Mouse (Mus musculus): ENCODE results near the gene Rdh13.

The Rdh13 gene

DNA sequence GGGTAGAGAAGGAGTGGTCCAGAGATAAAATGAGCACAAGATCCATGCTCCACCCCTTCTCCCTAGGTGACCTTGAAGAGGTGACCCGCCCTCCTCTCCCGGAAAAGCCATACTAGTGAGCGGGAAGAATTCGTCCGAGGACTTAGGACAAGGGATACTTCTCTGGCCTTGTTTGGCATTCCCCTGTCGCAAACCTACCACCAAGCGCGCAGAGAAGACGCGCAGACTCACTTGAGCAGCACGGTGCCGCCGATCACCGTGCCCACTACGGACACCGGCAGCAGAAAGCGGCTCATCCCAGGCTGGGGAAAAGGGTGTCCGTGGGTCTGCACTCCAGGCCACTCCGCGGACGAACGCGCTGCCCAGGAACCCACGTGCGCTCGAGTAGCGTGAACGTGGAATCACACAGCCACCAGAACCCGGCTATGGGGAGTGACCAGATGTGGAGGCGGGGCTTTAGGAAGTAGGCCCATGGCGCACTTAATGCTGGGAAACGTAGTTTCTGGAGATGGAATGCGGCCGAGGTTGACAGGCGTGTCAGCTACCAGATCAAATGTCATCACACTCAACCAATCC, at the start of gene Rdh13:
Gene Rdh13, minus strand, starts transcription at position 434 of the 576 bp plus-strand sequence.
- peak; percentile 89 for DNase-seq (ENCODE audit: low read depth, low spot score)

DNA sequence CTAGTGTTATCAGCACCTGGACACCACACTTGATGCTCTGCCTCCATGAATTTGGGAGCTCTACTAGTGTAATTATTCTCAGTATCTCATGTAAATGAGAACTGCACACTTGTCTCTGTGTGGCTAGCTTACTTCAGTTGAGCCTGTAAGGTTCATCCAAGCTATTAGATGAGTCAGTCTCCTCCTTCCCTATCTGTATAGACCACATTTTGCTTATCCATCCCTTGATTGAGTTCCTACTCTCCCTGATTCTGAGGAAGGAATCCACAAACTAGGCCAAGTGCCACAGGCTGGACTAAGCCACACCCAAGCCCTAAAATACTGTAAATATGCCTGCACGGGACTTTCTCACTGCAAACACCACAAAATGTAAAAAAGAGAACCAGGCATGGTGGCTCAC, 48.5 kb upstream of the Rdh13 start:
- DNase-seq (ENCODE audit: low read depth, low spot score): no peak

DNA sequence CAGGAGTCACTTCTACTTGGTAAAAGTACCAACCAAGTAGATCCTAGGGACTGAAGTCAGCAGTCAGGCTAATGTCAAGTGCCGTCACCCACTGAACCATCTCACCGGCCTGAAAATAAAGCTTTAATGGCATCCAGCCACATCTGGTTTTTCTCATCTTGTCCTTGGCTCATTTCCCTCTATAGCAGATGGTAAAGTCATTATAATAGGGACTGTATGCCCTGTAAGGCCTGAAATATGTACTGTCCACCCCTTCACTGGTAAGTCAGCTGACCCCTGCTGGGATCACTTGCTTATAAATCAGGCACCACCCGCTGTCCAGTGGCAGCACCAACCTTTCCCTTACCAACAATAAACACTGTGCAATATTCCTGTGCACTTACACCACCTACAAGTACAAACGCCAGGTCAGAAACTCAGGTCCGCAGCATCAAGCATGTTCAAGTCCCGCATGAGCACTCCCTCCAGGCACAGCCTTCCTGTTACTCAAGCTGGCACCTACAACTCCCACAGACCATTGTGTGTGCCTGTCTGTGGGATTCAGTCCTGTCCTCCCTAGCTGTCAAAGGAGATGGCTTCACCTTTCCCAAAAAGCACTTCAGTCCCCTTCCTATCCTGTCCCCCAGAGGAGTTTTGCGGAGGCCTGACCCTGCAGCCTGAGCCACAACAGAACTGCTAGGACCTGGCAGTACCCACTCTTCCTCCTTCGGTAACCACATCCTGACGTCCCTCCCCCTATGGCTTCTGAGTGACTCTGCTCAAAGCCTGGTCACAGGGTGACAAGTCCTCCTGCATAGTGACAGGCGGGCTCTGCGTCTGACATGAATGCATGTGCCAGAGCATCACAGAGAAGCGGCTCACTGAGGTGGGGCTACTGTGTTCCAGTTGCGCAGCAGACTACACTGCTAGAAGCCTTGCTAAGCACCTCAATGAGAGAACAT, 47.1 kb upstream of the Rdh13 start:
- peak; percentile 55 for DNase-seq (ENCODE audit: low read depth, low spot score)

DNA sequence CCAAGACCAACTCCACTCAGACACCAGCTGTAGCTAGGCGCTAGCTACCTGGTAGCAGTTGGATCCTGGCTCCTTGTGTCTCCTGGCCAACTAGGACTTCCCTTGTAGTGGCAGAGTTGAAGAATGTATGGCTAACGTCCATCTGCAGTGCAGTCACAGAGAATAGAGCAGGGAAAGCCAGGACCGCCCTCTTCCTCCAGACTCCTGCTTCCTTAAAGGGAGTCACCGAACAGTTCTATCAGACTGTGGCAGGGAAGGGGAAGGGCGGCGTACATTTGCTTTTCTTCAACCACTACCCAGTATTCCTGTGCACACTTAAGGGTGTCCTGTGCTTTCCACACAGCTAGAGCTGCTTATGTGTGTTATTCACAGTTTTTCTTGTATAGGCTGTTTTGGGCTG, 45.9 kb upstream of the Rdh13 start:
- DNase-seq (ENCODE audit: low read depth, low spot score): no peak

DNA sequence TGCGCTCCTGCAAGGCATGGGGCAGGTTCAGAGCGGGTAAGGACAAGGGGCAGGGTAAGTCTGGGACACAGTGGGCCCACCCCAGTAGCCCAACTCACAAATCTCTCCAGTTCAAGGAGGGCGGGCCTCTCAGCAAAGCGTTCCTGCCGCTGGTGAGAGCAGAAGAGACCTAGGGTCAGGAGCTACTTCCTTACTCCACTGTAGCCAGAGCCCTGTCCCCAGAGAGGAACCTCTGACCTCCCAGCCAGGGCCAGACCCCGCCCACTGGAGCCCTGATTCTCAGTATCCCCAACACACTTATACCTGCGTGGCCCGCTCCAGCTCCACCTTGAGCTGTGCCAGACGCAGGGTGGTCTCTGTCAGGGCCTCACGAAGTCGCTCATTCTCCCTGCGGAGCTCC, 36.8 kb upstream of the Rdh13 start:
- DNase-seq (ENCODE audit: low read depth, low spot score): no peak

DNA sequence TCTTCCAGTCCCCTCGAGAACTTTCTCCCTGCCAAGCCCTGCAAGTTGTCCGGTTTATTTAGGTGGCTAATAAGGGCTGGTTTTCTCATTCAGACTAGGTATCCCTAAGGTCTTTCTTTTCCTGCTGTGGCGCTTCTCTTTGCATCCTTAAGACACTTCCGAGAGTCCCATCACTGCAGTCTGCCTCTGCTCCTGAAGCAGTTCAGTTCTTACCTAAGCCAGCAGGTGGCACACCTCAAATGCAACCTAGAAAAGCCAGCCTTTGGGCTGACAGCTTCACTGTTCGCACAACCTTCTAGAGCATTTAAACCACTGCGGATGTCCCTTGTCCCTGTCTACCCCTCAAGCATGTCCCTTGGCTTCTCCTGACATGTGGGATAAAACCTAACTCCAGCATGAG, 34.2 kb upstream of the Rdh13 start:
- no peak for DNase-seq (ENCODE audit: low read depth, low spot score)

DNA sequence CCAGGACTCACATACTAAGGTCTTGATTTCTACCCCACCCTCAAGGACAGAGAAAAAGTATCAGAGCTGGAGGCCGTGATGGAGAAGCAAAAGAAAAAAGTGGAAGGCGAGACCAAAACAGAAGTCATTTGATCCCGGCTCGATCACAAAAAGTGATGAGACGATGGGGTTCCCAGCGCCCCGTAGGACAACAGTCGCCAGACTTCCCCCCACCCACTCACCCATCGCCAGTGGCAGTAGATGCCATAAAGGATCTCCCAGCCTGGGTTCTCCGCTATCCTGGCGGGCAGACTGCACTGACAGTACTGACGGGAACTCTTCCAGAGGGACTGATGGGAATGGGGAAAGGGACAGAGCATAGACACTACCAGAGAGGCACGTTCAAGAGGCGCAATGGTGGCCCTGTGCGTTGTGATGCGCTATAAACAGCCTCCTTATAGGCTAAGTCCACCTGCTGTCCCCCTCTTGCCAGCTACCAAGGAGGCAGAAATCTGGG, 33.4 kb upstream of the Rdh13 start:
- no peak for DNase-seq (ENCODE audit: low read depth, low spot score)

DNA sequence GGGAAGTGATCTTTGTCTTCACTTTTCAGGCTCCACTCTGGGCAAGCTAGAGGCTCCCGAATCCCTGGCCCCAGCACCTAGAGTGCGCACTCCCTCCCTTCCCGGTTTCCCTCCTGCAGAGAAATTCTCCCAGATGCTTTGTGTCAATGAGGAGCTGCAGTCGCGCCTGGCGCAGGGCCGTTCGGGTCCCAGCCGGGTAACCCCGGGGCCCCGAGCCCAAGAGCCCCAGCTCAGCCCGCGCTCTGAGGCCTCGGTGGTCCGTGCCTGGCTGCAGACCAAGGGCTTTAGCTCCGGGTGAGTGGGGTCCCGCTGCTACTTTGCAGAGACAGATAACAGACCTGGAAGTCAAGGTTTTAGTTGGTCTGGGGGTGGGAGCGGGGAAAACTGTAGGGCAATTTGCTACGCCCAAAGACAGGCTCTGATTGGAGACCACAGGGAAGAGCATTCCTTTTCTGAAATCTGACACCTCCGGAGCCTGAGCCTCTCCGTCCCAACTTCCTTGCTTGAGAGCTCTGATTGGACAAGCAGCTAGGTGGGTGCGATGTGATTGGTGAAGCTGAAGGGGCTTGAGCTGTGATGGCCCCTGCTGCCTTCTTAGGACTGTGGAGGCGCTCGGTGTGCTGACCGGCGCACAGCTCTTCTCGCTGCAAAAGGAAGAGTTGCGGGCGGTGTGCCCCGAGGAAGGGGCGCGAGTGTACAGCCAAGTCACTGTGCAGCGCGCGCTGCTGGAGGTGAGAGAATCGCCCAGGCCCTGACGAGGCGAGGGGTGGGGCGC, 32.8 kb upstream of the Rdh13 start:
- peak; percentile 88 for DNase-seq (ENCODE audit: low read depth, low spot score)

DNA sequence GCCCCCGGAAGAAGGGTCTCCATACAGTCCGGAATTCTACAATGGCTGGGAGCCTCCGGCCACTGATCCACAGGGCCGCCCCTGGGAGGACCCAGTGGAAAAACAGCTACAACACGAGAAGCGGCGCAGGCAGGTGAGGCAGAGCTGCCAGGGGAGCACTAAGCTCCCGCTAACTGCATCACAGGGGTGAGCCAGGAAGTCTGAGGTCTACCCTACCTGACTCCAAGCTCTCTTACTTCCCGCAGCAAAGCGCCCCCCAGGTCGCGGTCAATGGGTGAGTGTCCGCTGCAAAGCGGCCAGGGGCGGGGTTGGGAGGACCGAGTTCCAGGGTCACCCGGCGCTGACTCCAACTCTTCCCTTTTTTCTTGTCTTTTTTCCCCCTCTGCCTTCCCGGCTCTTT, 28.5 kb upstream of the Rdh13 start:
- no peak for DNase-seq (ENCODE audit: low read depth, low spot score)

DNA sequence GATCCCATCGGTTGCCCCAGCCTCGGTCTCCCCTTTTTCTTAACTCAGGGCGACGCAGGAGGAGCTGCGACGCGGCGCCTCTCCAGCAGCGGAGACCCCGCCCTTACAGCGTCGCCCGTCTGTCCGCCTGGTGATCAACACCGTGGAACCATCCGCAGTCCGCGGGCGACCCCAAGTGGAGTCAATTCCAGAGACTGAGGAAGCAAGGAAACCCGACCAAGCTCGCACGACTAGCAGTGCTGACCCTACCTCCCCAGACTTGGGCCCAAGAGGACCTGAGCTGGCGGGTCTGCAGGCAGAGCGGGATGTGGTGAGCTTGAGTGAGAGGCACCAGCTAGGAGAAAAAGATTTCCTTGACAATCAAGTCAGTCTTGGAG, 25.7 kb upstream of the Rdh13 start:
- peak; percentile 28 for DNase-seq (ENCODE audit: low read depth, low spot score)

DNA sequence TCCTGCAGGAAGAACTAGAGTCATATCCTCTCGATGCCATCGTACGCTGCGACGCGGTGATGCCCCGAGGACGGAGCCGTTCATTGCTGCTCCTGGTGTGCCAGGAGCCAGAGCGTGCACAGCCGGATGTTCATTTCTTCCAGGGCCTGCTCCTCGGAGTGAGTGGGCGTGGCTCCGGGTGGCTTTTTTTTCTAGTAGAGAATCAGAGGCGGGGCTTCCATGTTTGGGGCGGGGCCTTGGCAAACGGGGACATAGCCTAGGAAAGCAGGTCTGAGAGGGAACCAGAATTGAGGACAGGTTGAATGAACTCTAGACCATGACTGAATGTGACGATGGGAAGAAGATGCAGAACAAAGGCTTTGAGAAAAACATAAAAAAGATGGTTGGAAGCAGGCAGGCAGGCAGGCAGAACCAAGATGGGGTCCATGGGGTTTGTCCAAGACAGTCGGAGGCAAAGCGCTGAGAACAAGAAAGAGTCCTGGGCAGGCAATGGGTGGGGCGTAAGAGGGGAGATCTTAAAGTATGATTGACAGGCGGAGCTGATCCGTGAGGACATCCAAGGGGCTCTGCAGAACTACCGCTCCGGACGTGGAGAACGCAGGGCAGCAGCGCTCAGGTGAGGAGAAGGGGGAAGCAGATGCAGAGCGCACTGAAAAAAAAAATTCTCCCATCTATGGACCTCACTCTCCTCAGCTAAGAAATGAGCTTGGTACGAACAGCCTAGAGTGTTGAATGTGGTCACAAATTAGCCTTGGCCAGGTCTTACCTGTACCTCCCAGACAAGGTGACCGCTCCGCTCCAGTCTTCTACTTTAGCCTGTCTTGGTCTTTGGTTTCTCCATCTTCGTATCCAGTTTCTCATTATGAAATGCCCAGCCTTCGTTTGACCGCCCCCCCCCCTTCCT, 25.1 kb upstream of the Rdh13 start:
- DNase-seq (ENCODE audit: low read depth, low spot score): no peak

DNA sequence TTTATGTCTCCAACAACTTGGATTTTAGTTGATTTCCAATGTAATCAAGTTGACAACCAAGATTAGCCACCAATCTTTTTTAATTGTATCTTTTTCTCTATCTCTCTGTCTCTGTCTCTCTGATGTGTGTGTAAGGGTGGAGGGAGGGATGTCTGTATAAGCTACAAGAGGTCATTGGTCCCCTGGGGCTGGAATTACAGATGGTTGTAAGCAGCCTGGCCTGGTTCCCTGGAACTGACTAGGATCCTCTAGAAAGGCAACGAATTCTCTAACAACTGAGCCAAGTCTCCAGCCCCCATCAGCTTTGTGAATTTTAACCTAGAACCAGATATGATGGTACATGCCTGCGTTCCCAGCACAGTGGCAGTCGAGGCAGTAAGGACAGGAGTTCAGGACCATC, 22.4 kb upstream of the Rdh13 start:
- no peak for DNase-seq (ENCODE audit: low read depth, low spot score)

DNA sequence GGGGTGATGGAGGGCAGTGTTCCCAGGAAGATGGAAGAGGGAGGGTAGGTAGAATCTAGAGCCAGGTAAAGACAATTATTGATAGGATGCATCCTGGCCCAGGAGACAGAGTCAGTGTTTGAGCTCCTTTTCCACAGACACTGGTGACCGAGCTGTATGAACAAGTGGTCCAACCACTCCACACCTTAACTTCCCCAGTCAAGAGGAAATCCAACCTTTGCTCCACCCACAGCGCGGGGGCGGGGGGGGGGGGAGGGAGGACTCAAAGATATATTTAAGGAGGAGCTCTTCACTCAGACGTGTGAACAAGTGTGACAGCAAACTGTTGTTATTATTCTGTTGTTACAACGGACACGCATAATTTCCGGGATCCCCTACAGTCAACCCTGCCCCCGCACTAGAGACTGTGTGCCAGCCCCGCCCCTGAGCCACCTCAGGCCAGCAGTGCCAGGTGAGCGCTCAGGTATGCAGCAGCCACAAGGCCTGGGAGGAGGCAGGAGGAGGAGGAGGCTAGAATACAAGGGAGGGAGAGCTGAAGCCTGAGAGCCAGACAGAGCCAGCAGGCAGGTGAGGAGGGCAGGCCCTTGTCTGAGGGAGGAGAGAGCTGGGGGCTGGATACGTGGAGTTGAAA, 18.9 kb upstream of the Rdh13 start:
- DNase-seq (ENCODE audit: low read depth, low spot score): no peak

DNA sequence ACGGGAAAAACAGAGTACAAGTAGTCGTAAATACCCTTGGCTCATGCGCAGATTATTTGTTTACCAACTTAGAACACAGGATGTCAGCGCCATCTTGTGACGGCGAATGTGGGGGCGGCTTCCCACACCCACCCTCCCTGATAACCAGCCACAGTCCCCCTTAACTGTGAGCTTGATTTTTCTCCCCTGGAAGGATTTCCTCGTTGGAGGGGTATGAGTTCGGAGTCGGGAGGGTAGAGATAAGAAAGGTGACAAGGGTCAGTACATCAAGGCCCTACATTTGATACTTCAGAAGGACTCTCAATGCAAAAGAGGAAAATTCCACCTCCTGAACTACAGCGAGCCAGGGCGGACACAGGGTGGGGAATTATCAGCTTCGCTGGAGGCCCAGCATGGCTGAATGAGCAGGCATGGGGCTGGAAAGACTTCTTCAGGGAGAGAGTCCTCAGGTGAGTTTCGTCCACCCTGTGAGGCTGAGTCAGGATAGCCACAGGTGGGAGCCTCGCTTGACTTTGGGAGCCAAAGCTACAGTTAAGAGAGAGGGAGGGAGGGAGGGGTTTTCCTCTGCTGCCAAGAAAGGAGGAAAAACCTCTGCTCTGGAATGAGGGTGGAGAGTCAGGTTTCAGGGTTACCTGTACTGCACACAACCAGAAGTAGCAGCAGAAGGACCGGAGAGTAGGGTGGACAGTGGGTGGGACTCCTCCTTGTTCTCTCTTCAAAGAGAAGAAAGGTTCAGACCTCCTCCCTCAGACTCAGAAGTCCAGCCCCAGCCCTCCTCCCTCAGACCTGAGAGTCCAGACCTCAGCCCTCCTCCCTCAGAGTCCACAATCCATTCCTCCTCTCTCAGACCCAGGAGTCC, 15.4 kb upstream of the Rdh13 start, which contains the start of gene Eps8l1:
Gene Eps8l1, plus strand, starts transcription at position 99 of the 859 bp plus-strand sequence.
- DNase-seq (ENCODE audit: low read depth, low spot score): no peak

DNA sequence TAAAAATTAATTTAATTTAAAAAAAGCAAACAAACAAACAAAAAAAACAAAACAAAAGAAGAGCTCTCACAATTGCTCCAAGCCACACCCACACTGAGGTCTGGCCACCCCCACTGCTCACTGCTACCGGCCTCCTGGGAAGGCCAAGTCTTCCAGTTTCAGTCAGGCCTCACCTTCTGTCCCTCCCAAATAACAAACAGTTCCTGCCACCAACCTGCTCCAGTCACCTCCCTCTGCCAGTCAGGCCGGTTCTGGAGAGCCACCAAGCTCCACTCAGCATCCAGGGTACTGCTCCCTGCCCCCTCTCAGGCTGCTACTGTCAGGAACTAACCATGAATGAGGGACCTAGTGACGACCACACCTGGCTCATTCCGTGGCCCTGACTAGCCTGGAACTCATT, 7.2 kb upstream of the Rdh13 start:
- DNase-seq (ENCODE audit: low read depth, low spot score): no peak

DNA sequence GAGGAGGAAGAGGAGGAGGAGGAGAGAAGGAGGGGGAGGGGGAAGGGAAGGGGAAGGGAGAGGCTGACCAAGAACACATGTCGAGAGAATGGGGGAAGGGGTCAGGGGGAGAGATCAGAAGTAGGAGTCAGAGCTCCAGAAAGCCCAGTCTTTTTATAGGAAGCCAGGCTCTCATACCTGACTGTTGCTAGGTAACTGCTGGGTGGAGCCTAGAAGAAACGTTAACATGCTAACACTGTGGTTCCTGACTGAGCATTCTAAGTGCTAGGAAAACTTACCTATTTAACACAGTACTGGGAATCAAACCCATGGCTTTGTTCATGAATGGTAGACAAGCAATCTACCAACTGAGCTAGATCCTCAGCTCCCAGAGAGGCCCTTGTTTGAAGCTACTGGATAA, 3.8 kb upstream of the Rdh13 start:
- no peak for DNase-seq (ENCODE audit: low read depth, low spot score)

DNA sequence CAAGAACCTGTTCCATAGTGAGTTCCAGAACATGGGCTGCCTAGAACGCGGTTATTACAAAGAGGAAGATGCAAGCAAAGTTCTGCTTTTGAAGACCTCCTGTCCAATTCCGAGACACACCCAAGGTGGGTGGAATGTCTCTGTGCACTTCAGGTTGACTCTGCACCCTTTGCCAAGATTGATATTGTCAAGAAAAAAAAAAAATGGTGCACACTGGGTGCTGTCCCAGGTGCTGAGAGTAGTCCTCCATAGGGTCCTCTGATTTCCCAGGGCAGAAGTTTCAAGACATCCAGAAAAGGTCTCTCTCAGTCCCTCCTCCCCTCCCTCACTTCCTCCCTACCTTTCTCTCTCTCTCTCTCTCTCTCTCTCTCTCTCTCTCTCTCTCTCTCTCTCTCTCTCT, 3.0 kb upstream of the Rdh13 start:
- DNase-seq (ENCODE audit: low read depth, low spot score): no peak

DNA sequence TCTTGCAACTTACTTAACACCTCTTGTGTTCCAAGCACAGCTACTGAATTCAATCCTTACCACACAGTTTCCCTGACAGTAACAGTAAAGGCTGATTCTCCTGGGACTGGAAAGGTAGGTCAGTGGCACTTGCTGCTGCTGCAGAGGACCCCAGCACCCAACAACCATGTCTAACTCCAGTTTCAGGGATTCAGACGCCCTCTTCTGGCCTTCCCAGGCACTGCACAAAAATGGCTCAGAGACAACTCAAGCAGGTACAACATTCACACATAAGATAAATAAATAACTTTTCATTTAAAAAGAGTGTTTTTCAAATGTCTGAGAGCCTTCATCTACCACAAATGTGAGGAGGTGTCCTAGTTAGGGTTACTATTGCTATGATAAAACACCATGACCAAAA, 1.7 kb upstream of the Rdh13 start:
- no peak for DNase-seq (ENCODE audit: low read depth, low spot score)

DNA sequence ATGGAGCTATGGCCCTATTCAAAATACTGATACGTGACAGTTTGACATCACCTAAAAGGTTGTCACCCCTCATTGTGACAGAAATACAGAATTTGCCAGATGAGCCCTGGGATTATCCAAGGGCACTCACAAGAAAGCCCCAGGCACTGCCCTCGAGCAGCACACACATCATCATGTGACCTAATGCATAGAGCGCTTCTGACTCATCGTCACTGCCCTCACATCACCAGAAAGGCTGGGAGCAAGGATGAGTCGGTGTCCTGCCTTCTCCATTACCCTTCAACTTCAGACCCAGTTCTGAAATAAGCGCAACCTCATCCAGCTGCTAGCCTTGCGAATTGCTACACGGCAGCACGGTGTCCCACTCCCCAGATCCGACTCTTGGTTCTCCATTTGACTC, 4.9 kb downstream of the Rdh13 start:
- no peak for DNase-seq (ENCODE audit: low read depth, low spot score)

DNA sequence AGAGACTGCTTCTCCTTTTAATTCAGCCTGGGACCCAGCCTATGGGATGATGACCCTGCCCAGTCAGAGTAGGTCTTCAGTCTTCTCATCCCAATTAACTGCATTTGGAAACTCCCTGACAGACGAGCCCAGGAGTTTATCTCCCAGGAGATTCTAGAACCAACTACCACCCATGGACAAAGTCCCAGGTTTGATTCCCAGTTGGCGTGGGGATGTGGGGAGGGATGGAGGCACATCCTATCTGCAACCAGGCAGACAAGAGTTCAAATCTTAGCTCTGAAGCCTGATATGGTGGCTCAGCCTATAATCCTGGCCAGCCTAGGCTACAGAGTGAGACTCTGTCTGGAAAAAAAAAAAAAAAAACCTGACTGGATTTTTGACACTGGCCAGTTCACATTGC, 7.7 kb downstream of the Rdh13 start:
- no peak for DNase-seq (ENCODE audit: low read depth, low spot score)
